Mouse (Mus musculus): ENCODE measurements around the gene Olfr1002.
"Not testable (repeated sequence)": the region's sequence is repeated elsewhere in the genome, so short reads cannot be mapped to it uniquely, and the experiment has no call there.

The Olfr1002 gene

DNA sequence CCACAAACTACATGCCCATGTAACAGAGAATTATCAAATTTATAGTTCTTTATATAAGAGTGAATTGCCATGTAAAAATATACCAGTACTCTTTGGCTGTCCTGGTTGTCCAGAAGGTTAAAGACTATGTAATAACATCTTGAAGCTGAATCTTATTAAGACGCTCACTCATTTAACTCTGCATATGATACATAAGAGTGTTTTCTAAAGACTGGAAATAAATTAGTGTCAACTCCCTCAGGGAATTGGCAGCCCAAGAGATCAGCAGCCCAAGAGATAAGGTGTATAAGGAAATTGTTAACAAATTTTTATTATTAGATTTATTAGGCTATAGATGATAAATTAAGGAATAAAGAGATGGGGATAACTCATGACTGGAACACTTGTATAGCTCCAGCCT is at the start of gene Olfr1002:
TSS of gene Olfr1002 (minus strand) at position 101 of the 400 bp plus-strand sequence.
- in situ Hi-C loops (cut with MboI) = no loop called here

DNA sequence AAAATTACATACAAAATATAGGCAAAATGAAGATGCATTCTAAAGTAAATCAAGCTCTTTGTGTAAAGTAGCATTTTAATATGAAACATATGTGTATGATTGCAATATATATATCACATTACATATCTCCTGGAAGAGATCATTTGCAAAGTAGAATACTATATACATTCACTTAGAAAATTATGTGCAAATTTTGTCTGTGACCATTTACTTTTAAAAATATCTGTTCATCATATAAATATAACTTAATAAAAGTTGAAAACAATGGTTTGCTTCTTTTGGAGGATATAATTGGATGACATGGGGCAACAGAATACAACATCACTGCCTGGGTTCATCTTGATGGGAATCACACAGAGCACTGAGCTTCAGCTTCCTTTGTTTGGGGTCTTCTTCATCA is 38.6 kb upstream of the Olfr1002 start, which contains the start of gene Olfr1008:
TSS of gene Olfr1008 (plus strand) at position 301 of the 400 bp plus-strand sequence.
- in situ Hi-C loops (cut with MboI) = no loop called here

DNA sequence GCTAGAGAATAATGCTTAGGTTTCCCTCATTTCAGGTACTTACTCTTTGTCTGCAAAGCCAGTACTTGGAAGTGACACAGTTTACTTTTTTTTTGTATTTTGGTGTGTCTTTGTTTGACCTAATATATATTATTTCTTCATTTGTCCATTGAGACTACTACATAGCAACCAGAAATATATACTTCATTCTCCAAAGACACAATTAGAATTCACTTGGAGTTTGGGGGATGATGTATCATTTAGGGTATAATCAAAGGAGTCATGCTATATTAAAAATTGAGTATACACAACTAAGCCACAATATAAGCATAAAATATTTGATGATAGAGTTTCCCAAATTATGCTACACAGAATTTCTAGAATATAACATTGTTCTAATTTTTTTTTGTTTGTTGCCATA is 28.2 kb upstream of the Olfr1002 start, which contains the start of gene Olfr1006:
TSS of gene Olfr1006 (minus strand) at position 101 of the 400 bp plus-strand sequence.
- in situ Hi-C loops (cut with MboI) = no loop called here

DNA sequence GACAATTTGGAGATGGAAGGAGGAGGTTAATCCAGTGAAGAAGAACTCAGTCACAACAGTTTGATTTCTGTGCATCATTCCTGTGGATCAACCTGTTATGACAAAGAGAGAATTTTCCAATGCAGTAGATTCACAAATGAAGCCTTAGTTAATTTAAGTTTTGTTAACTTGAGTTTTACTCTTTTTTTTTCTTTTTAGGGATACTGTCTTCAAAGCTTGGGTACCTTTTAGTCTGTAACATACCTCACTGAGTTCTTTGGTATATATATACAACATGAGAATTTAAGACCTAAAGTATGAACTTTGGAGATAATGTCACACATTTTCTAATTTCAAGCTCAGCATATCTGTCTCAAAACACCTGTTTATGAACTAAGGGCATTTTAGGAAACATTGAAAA is 13.9 kb upstream of the Olfr1002 start, which contains the start of gene Olfr154:
TSS of gene Olfr154 (minus strand) at position 101 of the 400 bp plus-strand sequence.
- in situ Hi-C loops (cut with MboI) = not testable (repeated sequence)

DNA sequence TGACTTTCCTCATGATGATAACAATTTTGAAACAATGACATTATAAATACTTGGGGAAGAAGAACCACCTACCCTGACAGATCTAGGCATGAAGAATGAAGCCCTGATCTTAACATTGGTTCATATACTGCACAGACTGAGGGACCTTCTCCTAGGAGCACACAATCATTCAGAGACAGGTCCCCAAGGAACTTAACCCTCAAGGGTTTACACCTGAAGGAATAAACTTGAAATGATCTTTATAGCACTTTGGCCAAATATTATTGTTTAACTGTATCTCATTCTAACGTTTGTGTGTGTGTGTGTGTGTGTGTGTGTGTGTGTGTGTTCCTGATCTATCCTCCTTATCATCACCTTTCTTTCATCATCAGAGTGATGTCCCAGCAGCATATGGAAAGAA is 38.7 kb downstream of the Olfr1002 start, which contains the start of gene Olfr1000:
TSS of gene Olfr1000 (minus strand) at position 101 of the 400 bp plus-strand sequence.
- in situ Hi-C loops (cut with MboI) = no loop called here

Data from mature B cell (primary cell).